Mouse (Mus musculus) erythroblast, embryonic 14.5 days (primary cell): ENCODE results near the gene Foxn1. TPM values are rescaled to one million over a fixed set of nuclear protein-coding genes. Genes with fewer than 3 reads are reported as not detected.

Experiments used
- H3K27me3 ChIP-seq: 2 replicates; pipeline ENCODE4 v1.6.1; 2012; ENCODE audit warnings: inconsistent platforms; ENCODE audit not compliant: control insufficient read depth
- H3K36me3 ChIP-seq: 2 replicates; pipeline ENCODE4 v1.6.1; 2012; ENCODE audit warnings: mild to moderate bottlenecking, inconsistent platforms; ENCODE audit not compliant: control insufficient read depth
- H3K4me1 ChIP-seq: 2 replicates; pipeline ENCODE4 v1.6.1; 2012; ENCODE audit warnings: inconsistent platforms; ENCODE audit not compliant: control insufficient read depth
- H3K4me3 ChIP-seq: replicated peaks from 2 replicates; pipeline ENCODE3; 2012; ENCODE audit warnings: moderate library complexity, mild to moderate bottlenecking, inconsistent platforms
- H3K9me3 ChIP-seq: 2 replicates; pipeline ENCODE4 v1.6.1; 2012; ENCODE audit warnings: low read length, inconsistent platforms, mixed read lengths; ENCODE audit not compliant: control insufficient read depth
- GATA1 ChIP-seq: IDR thresholded peaks from 2 replicates; pipeline ENCODE4 v1.6.1; 2012; ENCODE audit warnings: low read length, inconsistent platforms, mixed read lengths
- TAL1 ChIP-seq: IDR thresholded peaks from 3 replicates; pipeline ENCODE4 v1.6.1; 2012; ENCODE audit warnings: low read length, inconsistent platforms, mixed read lengths
- polyA plus RNA-seq: library from polyadenylated mRNA; stranded (reverse); fragments of >175 nt; gene quantifications from 2 replicates; pipeline ENCODE4 v1.2.3, GENCODE M21; 2012

Foxn1 gene
- polyA plus RNA-seq, 1 experiment: not detected

DNA sequence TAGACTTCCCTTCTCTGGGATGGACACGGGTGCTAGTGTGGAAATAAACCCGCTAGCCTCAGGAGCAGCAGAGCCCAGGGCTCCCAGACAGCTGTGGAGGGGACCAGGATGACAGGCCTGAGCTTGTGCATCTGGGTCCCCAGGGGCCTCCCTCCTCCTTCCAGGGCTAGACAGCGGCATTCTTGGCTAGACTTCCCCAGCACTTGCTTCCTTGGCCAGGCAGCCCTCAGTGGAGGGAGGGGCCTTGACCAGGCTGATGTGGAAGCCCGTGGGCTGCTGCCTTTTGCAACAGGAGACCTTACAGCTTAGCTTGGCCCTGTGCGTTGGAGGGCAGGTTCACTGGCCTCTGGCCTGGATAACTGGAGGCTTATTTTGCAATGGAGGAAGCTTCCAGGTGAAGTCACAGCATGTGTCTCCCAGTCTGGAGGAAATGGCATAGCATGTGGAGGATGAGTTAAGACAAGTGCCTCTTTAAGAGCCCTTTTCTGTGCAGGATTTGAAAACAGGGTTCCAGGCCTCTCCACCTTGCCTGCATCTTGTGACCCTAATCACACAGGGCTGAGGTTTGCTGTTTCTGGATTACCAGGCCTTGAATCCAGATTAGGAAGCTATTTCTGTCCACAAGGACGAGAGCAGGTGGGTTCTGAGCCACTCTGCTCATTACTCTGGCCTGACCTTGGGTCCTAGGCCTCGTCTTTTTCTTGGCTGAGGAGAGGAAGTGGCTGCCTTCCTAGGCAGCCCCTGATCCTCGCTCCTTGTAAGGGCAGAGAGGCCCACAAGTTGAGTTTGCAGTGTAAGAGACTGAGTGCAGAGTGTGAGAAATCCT lies 41.3 kb downstream of the Foxn1 start:
- peak overlapping the region; percentile 82 for H3K4me3 ChIP-seq
- no peaks in the 10 kb centered on the region for H3K27me3 ChIP-seq
- H3K9me3 ChIP-seq: no peaks in the 10 kb centered on the region
- H3K36me3 ChIP-seq: peaks cover 41% of the 10 kb centered on the region
- peaks cover 54% of the 10 kb centered on the region for H3K4me1 ChIP-seq
- no peak for TF ChIP-seq TAL1
- TF ChIP-seq GATA1: no peak

DNA sequence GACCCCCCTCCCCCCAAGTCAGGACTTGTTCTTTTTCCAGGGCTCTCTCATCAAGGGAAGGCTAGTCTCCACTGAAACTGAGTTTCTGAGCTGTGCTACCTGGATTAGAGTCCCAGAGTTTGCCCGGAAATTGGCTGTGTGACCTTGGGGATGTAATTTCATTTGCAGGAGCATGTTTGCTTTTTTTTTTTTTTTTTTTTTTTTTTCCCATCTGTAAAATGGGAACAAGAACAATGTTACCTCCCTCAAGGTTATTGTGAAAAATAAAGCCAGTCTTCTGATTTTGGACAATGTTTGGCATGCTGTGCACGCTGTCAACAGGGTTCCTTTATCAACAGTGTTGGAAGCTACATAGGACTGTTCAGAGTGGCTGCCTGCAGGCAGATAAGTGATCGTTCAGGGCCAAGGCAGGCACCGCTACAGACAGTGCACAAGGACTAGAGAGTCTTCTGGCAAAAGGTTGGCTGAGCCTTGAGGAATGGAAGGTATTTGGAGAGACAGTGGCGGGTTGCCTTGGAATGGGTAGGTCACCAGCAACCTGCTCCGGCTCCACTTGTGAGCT lies 41.9 kb downstream of the Foxn1 start:
- peak overlapping the region; percentile 82 for H3K4me3 ChIP-seq
- H3K4me1 ChIP-seq: peaks cover 54% of the 10 kb centered on the region
- TF ChIP-seq TAL1 (peak; percentile 59; the same call in 2 of the 3 replicates), GATA1 (peak; percentile 57)
- H3K27me3 ChIP-seq: no peaks in the 10 kb centered on the region
- no peaks in the 10 kb centered on the region for H3K9me3 ChIP-seq
- H3K36me3 ChIP-seq: peaks cover 48% of the 10 kb centered on the region

DNA sequence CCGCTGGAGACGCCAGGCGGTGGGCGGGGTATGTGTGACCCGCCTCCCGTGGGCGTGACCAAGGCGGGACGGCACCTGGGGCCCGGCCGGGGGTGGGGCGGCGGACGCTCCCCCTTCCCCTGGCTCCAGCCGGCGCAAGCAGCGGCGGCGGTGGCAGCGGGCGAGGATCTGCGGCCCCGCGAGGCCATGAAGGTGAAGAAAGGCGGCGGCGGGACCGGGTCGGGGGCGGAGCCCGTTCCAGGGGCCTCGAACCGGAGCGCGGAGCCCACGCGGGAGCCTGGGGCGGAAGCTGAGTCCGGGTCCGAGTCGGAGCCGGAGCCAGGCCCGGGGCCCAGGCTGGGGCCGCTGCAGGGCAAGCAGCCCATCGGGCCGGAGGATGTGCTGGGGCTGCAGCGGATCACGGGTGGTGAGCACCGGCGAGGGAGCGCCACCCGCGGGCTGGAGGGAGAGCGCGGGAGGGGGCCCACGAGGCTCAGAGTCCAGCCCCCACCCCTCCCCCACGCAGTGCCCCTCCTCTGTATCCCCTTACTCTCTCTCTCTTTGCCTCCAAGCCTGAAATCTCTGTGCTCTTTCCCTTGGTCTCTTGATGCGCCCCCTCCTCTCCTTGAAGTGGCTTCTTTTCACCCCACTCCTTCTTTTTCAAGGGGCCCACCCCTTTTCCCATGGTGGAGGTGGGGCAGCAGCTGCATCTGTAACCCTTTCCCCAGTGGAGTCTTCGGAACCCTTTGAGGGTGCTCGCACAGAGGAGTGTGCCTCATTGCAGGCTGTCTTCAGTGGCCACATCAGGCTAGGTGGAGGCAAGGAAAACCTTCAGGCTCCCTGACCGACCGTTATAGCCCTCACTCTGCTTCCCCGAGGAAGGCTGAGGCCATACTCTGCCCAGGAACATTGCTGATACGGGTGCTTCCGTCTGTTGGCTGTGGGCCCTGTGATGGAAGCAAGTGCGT lies 42.7 kb downstream of the Foxn1 start, which contains the start of gene Unc119:
Gene Unc119, plus strand, starts transcription at position 102 of the 947 bp plus-strand sequence.
- Histone ChIP-seq H3K27me3 (no peaks in the 10 kb centered on the region), H3K4me1 (peaks cover 54% of the 10 kb centered on the region), H3K4me3 (peak within 1 kb of the TSS; percentile 82), H3K36me3 (peaks cover 53% of the 10 kb centered on the region), H3K9me3 (no peaks in the 10 kb centered on the region)
- TF ChIP-seq GATA1: no peak
- TF ChIP-seq TAL1: no peak

DNA sequence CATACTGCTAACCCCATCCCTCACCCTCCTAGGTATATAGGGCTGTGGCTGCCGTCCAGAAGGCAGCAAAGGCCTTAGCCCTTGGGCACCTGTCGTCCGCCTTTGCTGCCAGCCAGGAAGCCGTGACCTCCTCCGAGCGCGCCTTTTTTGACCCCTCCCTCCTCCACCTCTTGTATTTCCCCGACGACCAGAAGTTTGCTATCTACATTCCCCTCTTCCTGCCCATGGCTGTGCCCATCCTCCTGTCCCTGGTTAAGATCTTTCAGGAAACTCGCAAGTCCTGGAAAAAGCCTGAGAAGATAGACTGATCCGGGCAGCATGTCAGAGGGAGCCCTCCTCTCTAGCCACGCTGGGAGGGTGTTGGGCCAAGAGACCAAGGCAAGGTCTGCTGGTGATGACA lies 44.7 kb downstream of the Foxn1 start:
- Histone ChIP-seq H3K4me1 (peaks cover 44% of the 10 kb centered on the region), H3K36me3 (peaks cover 55% of the 10 kb centered on the region), H3K9me3 (no peaks in the 10 kb centered on the region), H3K4me3 (no peak overlapping the region), H3K27me3 (no peaks in the 10 kb centered on the region)
- TF ChIP-seq TAL1 (no peak), GATA1 (no peak)

DNA sequence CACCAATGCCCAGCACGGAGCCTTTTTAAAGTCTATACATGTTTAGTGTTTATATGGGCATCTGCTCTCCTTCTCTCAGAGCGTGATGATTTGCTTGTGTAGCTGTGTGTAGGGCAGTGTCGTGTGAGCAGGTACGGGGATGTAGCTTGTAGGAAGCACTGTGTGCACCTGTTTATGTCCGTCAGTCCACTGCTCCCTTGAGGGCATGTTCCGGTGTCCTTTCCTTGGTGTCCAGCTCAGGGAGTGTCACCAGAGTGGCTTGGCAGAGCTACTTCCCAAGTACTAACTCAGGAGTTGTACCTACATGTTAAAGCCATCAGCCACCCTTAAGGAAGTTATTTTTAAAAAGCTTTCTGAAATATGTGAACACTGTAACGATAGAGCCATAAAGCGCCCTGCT lies 49.3 kb downstream of the Foxn1 start:
- H3K27me3 ChIP-seq: no peaks in the 10 kb centered on the region
- no peak for TF ChIP-seq TAL1
- TF ChIP-seq GATA1: no peak
- H3K4me1 ChIP-seq: 0 out of 2 replicates have a peak, but pooled peaks cover 3% of the 10 kb centered on the region
- H3K9me3 ChIP-seq: no peaks in the 10 kb centered on the region
- H3K36me3 ChIP-seq: peaks cover 79% of the 10 kb centered on the region
- H3K4me3 ChIP-seq: no peak overlapping the region

DNA sequence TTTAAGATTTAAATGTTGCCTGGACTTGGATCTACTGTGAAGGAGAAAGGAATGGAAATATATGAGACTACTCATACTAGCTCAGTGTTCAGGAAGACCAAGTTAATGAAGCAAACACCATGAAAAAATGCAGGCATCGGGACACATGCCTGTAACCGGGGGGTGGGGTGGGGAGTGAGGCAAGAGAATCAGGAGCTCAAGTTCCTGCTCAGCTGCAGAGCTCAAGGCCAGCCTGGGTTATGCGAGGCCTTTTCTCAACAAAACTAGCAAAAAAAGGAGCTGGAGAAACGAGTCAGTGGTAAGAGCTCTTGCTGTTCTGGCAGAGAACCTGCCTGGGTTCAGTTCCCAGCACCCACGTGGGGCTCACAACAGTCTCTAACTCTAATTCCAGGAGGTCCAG lies 52.4 kb downstream of the Foxn1 start:
- TF ChIP-seq TAL1: no peak
- TF ChIP-seq GATA1: no peak
- Histone ChIP-seq H3K4me1 (peaks cover 8% of the 10 kb centered on the region), H3K36me3 (peaks cover 56% of the 10 kb centered on the region)

DNA sequence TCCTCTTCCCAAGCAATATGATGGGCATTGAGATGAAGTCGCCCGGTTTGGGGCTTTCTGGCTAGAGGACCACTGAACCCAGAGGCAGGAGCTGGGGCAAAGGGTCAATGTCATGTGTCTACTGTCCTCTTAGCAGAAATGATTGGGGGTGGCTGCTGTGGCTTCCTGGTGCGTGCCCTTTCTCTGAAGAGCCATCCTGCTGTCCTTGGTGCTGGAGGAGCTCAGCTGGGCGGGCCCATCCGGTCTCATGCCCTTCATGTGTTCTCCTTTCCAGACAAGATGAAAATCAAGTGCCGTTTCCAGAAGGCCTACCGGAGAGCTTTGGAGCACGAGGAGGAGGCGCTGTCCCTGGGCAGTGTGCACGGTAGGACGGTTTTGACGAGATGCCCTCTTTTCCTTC lies 53.7 kb downstream of the Foxn1 start:
- Histone ChIP-seq H3K9me3 (no peaks in the 10 kb centered on the region), H3K4me1 (peaks cover 17% of the 10 kb centered on the region), H3K36me3 (peaks cover 46% of the 10 kb centered on the region), H3K27me3 (no peaks in the 10 kb centered on the region), H3K4me3 (no peak overlapping the region)
- TF ChIP-seq TAL1 (no peak), GATA1 (no peak)

More for the DNA sequence above, 52.4 kb downstream of the Foxn1 start:
- no peaks in the 10 kb centered on the region for H3K27me3 ChIP-seq
- no peak overlapping the region for H3K4me3 ChIP-seq
- H3K9me3 ChIP-seq: no peaks in the 10 kb centered on the region

DNA sequence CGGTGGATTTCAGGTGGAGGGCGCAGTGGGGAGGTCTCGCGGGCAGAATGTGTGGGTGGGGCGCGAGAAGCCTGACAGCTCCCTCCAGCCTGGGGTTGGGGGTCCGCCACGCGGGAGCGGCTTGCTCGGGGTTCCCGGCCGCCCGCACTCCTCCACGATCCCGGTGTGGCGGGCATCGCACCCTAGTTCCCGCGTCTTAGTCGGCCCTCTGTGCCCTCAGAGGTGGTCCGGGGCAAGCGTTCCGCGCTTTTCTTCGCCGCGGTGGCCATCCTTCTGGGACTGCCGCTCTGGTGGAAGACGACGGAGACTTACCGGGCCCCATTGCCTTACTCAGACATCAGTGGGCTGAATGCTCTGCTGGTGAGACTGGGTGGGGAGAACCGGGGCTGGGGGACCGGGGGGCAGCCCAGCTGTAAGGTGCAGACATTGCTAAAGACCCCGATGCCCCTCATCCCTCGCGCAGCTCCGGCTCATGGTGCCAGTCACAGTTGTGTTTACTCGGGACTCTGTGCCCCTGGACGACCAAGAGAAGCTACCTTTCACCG lies 57.8 kb downstream of the Foxn1 start:
- Histone ChIP-seq H3K4me1 (peaks cover 25% of the 10 kb centered on the region), H3K27me3 (no peaks in the 10 kb centered on the region), H3K4me3 (peak overlapping the region; percentile 97), H3K36me3 (peaks cover 45% of the 10 kb centered on the region), H3K9me3 (no peaks in the 10 kb centered on the region)
- TF ChIP-seq GATA1 (no peak), TAL1 (no peak)
